Mouse (Mus musculus) hindbrain, embryonic 13.5 days (tissue): ENCODE data around the gene Osbpl2. TPM values are rescaled to one million over a fixed set of nuclear protein-coding genes. Genes with fewer than 3 reads are reported as not detected.
A peak's percentile ranks its signal among the peaks of the same experiment; 100 is the strongest.

Source experiments
- ATAC-seq: fragments of 200-750 bp; cut with Nextera tagmentation; 2 replicates; pipeline ENCODE4 v1.8.0; 2017; ENCODE audit warnings: moderate TSS enrichment; ENCODE audit not compliant: low FRiP score
- H3K27ac ChIP-seq: fragments of 300-500 bp; sonication (generic); 2 replicates; pipeline ENCODE4 v1.5.1; 2015; ENCODE audit warnings: inconsistent platforms, mild to moderate bottlenecking, moderate library complexity
- H3K27me3 ChIP-seq: fragments of 300-500 bp; sonication (generic); 2 replicates; pipeline ENCODE4 v1.6.1; 2015; ENCODE audit warnings: mild to moderate bottlenecking, inconsistent platforms
- H3K36me3 ChIP-seq: fragments of 300-500 bp; sonication (generic); 2 replicates; pipeline ENCODE4 v1.6.1; 2015; ENCODE audit warnings: mild to moderate bottlenecking, inconsistent platforms
- H3K4me1 ChIP-seq: fragments of 300-500 bp; sonication (generic); replicated peaks from 2 replicates; pipeline ENCODE4 v1.6.1; 2015; ENCODE audit warnings: inconsistent platforms
- H3K4me2 ChIP-seq: fragments of 300-500 bp; sonication (generic); 2 replicates; pipeline ENCODE4 v1.6.1; 2015; ENCODE audit warnings: inconsistent platforms, mild to moderate bottlenecking, moderate library complexity
- H3K4me3 ChIP-seq: fragments of 300-500 bp; sonication (generic); 2 replicates; pipeline ENCODE4 v1.5.1; 2015; ENCODE audit warnings: mild to moderate bottlenecking, inconsistent platforms
- H3K9ac ChIP-seq: fragments of 300-500 bp; sonication (generic); 2 replicates; pipeline ENCODE4 v1.6.1; 2015; ENCODE audit warnings: mild to moderate bottlenecking, inconsistent platforms
- H3K9me3 ChIP-seq: fragments of 300-500 bp; sonication (generic); 2 replicates; pipeline ENCODE4 v1.6.1; 2016; ENCODE audit warnings: inconsistent platforms
- WGBS: fragments of 180-500 bp; shearing (Covaris S2); methylation state at CpG from one replicate; pipeline ENCODE4 v1.1.7; 2015; 5-methylcytosine and 5-hydroxymethylcytosine counted together
- polyA plus RNA-seq: library from polyadenylated mRNA; unstranded; fragments of >200 nt; fragmentation: Nextera tagmentation; extraction: Ambion mirVana; gene quantifications from 2 replicates; pipeline ENCODE4 v1.2.1, GENCODE M21; 2015

The Osbpl2 gene
- 58.2 and 60.8 TPM in 2 replicates for polyA plus RNA-seq

- Histone ChIP-seq H3K36me3 (peaks cover 8% of the 10 kb centered on the region), H3K4me1 (peaks cover 59% of the 10 kb centered on the region), H3K4me3 (peak within 1 kb of the TSS; percentile 87), H3K27ac (peak within 1 kb of the TSS; percentile 91), H3K27me3 (no peaks in the 10 kb centered on the region), H3K9me3 (no peaks in the 10 kb centered on the region), H3K9ac (peak within 1 kb of the TSS; percentile 94), H3K4me2 (peak within 1 kb of the TSS; percentile 97)
- ATAC-seq: peak; percentile 97
- under 1% methylated on average over 54 of the region's 55 CpGs for WGBS
These were observed at the start of gene Osbpl2 for GRCm38 (mm10) chr2:180118661-180119438. TSS of gene Osbpl2 (plus strand) at chr2:180119306.

GRCm38 (mm10) chr2:180069770-180070480, 49.2 kb upstream of the Osbpl2 start:
- peak overlapping the region; percentile 69 for H3K4me3 ChIP-seq
- H3K4me2 ChIP-seq: peak overlapping the region; percentile 88
- peak overlapping the region; percentile 90 for H3K27ac ChIP-seq
- ATAC-seq: peak; percentile 77
- H3K9me3 ChIP-seq: no peaks in the 10 kb centered on the region
- peak overlapping the region; percentile 84 for H3K9ac ChIP-seq
- 36% methylated on average over 20 of the region's 20 CpGs for WGBS
- peaks cover 32% of the 10 kb centered on the region for H3K36me3 ChIP-seq
- H3K27me3 ChIP-seq: no peaks in the 10 kb centered on the region
- peaks cover 18% of the 10 kb centered on the region for H3K4me1 ChIP-seq

DNA sequence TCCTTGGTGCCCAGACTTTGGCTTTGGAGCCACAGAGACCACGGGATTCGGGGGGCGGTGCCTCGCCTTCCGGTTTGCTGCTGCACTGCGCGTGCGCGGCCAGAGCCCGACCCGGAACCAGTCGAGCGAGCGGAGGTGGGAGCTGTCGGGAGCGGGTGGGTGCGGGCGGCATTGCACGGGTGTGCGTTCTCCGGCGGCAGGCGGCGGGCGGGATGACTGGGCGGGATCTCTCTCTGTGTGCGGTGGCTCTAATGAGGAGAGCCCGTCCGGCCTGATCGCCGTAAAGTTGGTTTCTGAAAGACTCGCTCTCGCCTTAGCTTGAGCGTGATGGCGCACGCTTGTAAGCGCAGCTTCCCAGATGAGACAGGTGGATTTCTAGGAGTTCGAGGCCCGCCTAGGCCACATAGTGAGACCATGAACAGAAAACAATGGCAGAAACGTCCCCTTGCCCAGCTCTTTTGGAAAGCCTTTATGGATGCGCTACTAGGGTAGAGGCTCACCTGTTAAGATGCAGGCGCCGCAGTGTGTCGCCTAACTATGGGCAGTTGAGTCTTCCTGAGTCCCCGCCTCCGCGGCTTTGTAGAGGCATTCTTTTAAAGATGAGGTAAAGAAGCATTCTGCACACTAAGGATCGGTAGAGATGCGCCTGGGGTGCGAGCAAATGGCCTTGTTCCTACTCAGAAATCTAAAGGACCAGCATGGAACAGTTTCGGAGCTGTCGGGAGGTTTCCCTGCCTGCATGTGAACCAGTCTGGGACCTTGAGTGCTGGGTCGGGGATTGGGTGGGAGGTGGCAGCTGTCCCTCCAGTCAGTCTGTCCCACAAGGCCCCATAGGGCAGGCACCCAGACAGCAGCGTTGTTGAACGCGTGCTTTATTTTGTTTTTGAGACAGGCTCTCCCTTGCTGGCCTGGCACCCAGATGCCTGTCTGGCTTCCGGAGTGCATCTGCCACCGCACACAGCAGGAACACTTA, 48.3 kb upstream of the Osbpl2 start, which contains the start of gene Mtg2:
Gene Mtg2, plus strand, starts transcription at position 108 of the 973 bp plus-strand sequence.
- Histone ChIP-seq H3K27me3 (no peaks in the 10 kb centered on the region), H3K27ac (peak within 1 kb of the TSS; percentile 90), H3K9me3 (no peaks in the 10 kb centered on the region), H3K4me1 (peaks cover 18% of the 10 kb centered on the region), H3K4me2 (peak within 1 kb of the TSS; percentile 88), H3K9ac (peak within 1 kb of the TSS; percentile 84), H3K36me3 (peaks cover 26% of the 10 kb centered on the region), H3K4me3 (peak within 1 kb of the TSS; percentile 69)
- peak; percentile 96 for ATAC-seq
- WGBS: 5% methylated on average over 55 of the region's 58 CpGs

DNA sequence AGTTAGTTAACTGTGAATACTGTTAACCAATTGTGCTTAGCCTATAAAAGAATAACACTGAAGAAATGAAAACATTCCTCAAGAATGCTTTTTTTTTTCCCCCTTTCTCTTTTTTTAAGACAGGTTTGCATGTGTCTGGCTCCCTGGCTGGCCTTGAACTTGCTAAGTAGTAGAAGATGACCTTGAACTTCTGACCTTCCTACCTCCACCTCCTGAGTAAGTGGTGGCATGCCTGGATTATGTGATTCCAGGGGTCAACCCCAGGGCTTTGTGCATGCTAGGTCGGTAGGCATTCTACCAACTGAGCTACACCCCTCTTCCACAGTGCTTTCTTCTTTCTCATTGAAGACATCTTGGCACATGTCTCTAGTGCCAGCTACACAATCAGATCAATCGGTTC, 47.4 kb upstream of the Osbpl2 start:
- Histone ChIP-seq H3K4me2 (no peak overlapping the region), H3K9me3 (no peaks in the 10 kb centered on the region), H3K4me3 (no peak overlapping the region), H3K27ac (no peak overlapping the region), H3K27me3 (no peaks in the 10 kb centered on the region), H3K36me3 (peaks cover 26% of the 10 kb centered on the region), H3K9ac (no peak overlapping the region), H3K4me1 (peaks cover 18% of the 10 kb centered on the region)
- 85% methylated on average over 2 of the region's 2 CpGs for WGBS
- no peak for ATAC-seq

- Histone ChIP-seq H3K4me1 (peaks cover 18% of the 10 kb centered on the region), H3K9me3 (no peaks in the 10 kb centered on the region), H3K27me3 (no peaks in the 10 kb centered on the region), H3K4me3 (no peak overlapping the region), H3K4me2 (no peak overlapping the region), H3K9ac (no peak overlapping the region), H3K36me3 (peaks cover 27% of the 10 kb centered on the region), H3K27ac (no peak overlapping the region)
- ATAC-seq: no peak
- WGBS: 86% methylated on average over 7 of the region's 7 CpGs
These were observed 46.2 kb upstream of the Osbpl2 start for GRCm38 (mm10) chr2:180072886-180073285.

GRCm38 (mm10) chr2:180077622-180078021, 41.5 kb upstream of the Osbpl2 start:
- H3K9me3 ChIP-seq: no peaks in the 10 kb centered on the region
- ATAC-seq: no peak
- 81% methylated on average over 3 of the region's 3 CpGs for WGBS
- no peaks in the 10 kb centered on the region for H3K4me1 ChIP-seq
- no peak overlapping the region for H3K9ac ChIP-seq
- no peak overlapping the region for H3K4me2 ChIP-seq
- H3K36me3 ChIP-seq: peaks cover 52% of the 10 kb centered on the region
- no peaks in the 10 kb centered on the region for H3K27me3 ChIP-seq
- no peak overlapping the region for H3K4me3 ChIP-seq
- H3K27ac ChIP-seq: no peak overlapping the region

DNA sequence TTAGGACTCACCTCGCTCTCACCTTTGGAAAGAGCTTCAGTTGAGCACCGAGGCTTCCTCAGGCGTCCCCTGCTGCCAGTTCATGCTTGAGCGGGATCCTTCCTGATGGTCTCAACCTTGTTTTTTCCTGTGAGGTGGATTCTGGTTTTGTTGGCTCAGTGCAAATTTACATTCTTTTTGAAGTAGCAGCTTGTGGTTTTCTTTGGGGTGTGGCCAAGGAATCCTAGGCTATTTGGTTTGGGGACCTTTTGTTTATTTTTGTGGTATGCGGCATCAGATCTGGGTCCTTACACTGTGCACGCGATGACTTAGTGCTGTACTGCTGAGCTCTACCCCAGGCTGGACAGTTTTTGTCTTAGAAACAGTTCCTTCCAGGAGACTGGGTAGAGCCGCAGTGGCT, 38.4 kb upstream of the Osbpl2 start:
- WGBS: 92% methylated on average over 8 of the region's 8 CpGs
- Histone ChIP-seq H3K4me3 (no peak overlapping the region), H3K27me3 (no peaks in the 10 kb centered on the region), H3K4me2 (no peak overlapping the region), H3K9me3 (no peaks in the 10 kb centered on the region), H3K4me1 (peaks cover 3% of the 10 kb centered on the region), H3K9ac (no peak overlapping the region), H3K27ac (no peak overlapping the region), H3K36me3 (peaks cover 70% of the 10 kb centered on the region)
- no peak for ATAC-seq

DNA sequence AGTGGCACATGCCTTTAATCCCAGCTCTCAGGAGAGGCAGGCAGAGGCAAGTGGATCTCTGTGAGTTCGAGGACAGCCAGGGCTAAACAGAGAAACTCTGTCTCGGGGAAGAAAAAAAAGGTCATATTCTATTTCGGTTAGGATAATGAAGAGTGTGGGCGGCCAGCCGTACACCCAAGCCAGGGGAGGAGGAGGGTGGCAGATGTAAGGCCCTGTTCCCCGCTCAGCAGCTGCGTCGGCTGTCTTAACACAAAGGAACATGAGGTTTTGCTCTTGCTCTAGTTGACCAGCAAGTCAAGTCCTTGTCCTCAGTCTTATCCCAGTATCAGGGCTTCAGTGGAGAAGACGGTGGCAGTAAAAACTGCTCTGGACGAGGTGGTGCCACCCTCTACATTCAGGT, 36.0 kb upstream of the Osbpl2 start:
- H3K4me3 ChIP-seq: no peak overlapping the region
- peaks cover 69% of the 10 kb centered on the region for H3K36me3 ChIP-seq
- WGBS: 94% methylated on average over 10 of the region's 10 CpGs
- no peak overlapping the region for H3K4me2 ChIP-seq
- no peak for ATAC-seq
- H3K27ac ChIP-seq: no peak overlapping the region
- H3K4me1 ChIP-seq: peaks cover 14% of the 10 kb centered on the region
- H3K9ac ChIP-seq: no peak overlapping the region
- H3K9me3 ChIP-seq: no peaks in the 10 kb centered on the region
- no peaks in the 10 kb centered on the region for H3K27me3 ChIP-seq

DNA sequence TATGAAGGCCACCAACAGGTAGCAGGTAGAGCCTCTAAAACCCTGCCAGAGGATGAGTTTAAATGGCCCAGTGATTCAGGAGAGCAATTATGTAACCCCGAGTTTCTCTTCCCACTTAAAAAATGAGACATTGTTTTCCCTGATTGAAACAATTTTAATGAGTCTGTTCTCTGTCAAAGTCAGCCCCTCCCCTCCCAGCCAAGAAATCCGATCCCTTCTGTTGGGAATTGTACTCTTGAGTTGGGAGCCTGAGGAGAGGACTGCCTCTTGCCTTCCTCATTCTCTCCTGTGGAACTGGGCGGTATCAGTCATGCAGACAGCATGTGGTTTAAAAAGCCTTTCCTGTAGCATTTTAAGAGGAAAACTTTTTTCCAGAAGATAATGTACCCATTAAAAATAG, 34.5 kb upstream of the Osbpl2 start:
- H3K4me2 ChIP-seq: no peak overlapping the region
- no peak for ATAC-seq
- H3K4me1 ChIP-seq: peaks cover 14% of the 10 kb centered on the region
- no peak overlapping the region for H3K9ac ChIP-seq
- peaks cover 59% of the 10 kb centered on the region for H3K36me3 ChIP-seq
- H3K27ac ChIP-seq: no peak overlapping the region
- H3K9me3 ChIP-seq: no peaks in the 10 kb centered on the region
- WGBS: 48% methylated on average over 3 of the region's 3 CpGs
- no peak overlapping the region for H3K4me3 ChIP-seq
- no peaks in the 10 kb centered on the region for H3K27me3 ChIP-seq

DNA sequence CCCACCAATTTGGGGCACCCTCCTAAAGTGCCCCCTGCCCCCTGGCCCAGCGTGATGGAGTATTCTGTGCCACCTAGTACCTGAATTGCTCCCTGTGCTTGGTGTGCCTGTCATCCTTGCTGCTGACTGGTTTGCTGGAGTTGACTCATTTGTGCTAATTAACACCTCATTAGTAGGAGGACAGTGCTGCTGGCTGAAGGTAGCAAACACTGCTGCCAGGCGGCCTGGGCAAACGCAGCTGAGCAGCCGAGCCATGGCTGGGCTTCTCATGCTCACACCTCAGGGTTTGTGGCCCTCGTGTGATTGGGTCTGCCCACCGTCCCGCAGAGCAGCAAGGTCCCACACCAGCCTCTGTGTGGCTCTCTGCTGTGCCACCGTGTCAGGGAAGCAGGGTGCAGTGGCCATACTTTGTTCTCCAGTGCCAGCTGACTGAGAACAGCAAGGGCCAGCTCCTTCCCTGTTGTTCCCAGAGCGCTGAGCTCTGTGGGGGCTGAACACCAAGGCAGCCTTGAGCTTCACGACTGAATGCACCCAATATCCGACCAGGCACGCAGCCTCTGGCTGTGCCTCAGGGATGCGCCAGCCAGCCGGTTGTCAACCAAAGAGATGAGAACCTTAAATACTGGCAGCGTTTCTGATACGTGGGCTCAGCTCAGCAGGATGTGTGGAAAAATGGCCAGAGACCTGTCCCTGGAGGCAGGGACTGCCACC, 33.0 kb upstream of the Osbpl2 start:
- peak overlapping the region; percentile 20 for H3K27ac ChIP-seq
- H3K27me3 ChIP-seq: no peaks in the 10 kb centered on the region
- no peak overlapping the region for H3K4me2 ChIP-seq
- H3K9ac ChIP-seq: peak overlapping the region; percentile 21; the same call in 1 of the 2 replicates
- no peaks in the 10 kb centered on the region for H3K9me3 ChIP-seq
- no peak for ATAC-seq
- WGBS: 73% methylated on average over 16 of the region's 16 CpGs
- H3K36me3 ChIP-seq: peaks cover 51% of the 10 kb centered on the region
- H3K4me3 ChIP-seq: no peak overlapping the region
- H3K4me1 ChIP-seq: peaks cover 14% of the 10 kb centered on the region

DNA sequence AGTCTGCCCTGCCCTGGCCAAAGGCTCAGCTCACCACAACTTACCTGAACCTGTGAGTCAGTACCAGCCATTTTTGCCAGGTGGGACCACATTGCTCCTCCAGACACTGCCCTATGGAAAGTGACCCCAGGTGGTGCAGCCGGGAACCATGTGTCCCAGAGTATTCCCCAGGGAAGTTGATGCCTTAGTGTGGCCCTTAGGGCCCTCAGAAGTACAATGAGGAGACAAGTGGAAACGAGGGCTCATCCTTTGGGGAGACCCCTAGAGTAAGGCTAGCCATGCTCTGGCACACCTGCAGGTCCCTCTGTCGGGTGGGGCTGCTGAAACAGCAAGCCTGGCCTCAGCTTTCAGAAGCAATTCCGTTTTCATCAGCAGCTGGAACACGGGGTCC, 32.5 kb upstream of the Osbpl2 start:
- no peaks in the 10 kb centered on the region for H3K27me3 ChIP-seq

More for the DNA sequence above, 32.5 kb upstream of the Osbpl2 start:
- WGBS: 88% methylated on average over 5 of the region's 5 CpGs
- H3K9ac ChIP-seq: 0 out of 2 replicates have a peak overlapping the region, but pooled peaks have one; percentile 21
- H3K4me3 ChIP-seq: no peak overlapping the region
- ATAC-seq: no peak
- H3K27ac ChIP-seq: 0 out of 2 replicates have a peak overlapping the region, but pooled peaks have one; percentile 20
- H3K4me2 ChIP-seq: no peak overlapping the region
- H3K4me1 ChIP-seq: peaks cover 14% of the 10 kb centered on the region
- H3K9me3 ChIP-seq: no peaks in the 10 kb centered on the region
- H3K36me3 ChIP-seq: peaks cover 45% of the 10 kb centered on the region
